Mouse (Mus musculus) heart, embryonic 14.5 days (tissue): ENCODE measurements around the gene Myo1b. TPM values are rescaled to one million over a fixed set of nuclear protein-coding genes. Genes with fewer than 3 reads are reported as not detected.

ENCODE experiments used
- ATAC-seq: fragments of 200-750 bp; cut with Nextera tagmentation; 2 replicates; pipeline ENCODE4 v1.8.0; 2017; ENCODE audit warnings: low read depth, moderate TSS enrichment; ENCODE audit not compliant: insufficient number of reproducible peaks, insufficient read depth, low FRiP score
- H3K27ac ChIP-seq, 2 experiments: fragments of 200-500 bp in 1 of 2; fragments of 300-500 bp in 1 of 2; sonication (generic) in 1 of 2; replicated peaks in 1 of 2; 2 replicates each; pipeline ENCODE4 v1.5.1; 2012 to 2014; ENCODE audit warnings: low read depth in 2 of 2, low read length in 2 of 2, control low read depth in 1 of 2, mild to moderate bottlenecking in 1 of 2, mixed read lengths in 1 of 2; ENCODE audit not compliant: control insufficient read depth in 1 of 2, insufficient read depth in 1 of 2
- H3K27me3 ChIP-seq: fragments of 300-500 bp; sonication (generic); 2 replicates; pipeline ENCODE4 v1.6.1; 2014; ENCODE audit warnings: mild to moderate bottlenecking, low read length, control low read depth; ENCODE audit not compliant: control insufficient read depth, insufficient read depth
- H3K36me3 ChIP-seq: fragments of 300-500 bp; sonication (generic); 2 replicates; pipeline ENCODE4 v1.6.1; 2014; ENCODE audit warnings: mild to moderate bottlenecking, control low read depth, low read length, mixed read lengths; ENCODE audit not compliant: control insufficient read depth, insufficient read depth
- H3K4me1 ChIP-seq, 2 experiments: fragments of 200-500 bp in 1 of 2; fragments of 300-500 bp in 1 of 2; sonication (generic) in 1 of 2; 2 replicates each; pipeline ENCODE4 v1.6.1; 2012 to 2014; ENCODE audit warnings: low read length in 2 of 2, control low read depth in 1 of 2, mixed read lengths in 1 of 2; ENCODE audit not compliant: control insufficient read depth in 2 of 2, insufficient read depth in 2 of 2
- H3K4me2 ChIP-seq: fragments of 300-500 bp; sonication (generic); 2 replicates; pipeline ENCODE4 v1.6.1; 2014; ENCODE audit warnings: mild to moderate bottlenecking, low read length
- H3K4me3 ChIP-seq, 2 experiments: fragments of 200-500 bp in 1 of 2; fragments of 300-500 bp in 1 of 2; sonication (generic) in 1 of 2; 2 replicates each; pipeline ENCODE4 v1.5.1; 2012 to 2014; ENCODE audit warnings: low read length in 2 of 2, mild to moderate bottlenecking in 2 of 2, control low read depth in 1 of 2, low read depth in 1 of 2, moderate library complexity in 1 of 2; ENCODE audit not compliant: control insufficient read depth in 1 of 2, insufficient read depth in 1 of 2
- H3K9ac ChIP-seq: fragments of 300-500 bp; sonication (generic); 2 replicates; pipeline ENCODE4 v1.6.1; 2014; ENCODE audit warnings: mild to moderate bottlenecking, low read length
- H3K9me3 ChIP-seq: fragments of 300-500 bp; sonication (generic); 2 replicates; pipeline ENCODE4 v1.6.1; 2016; ENCODE audit warnings: low read length, control low read depth; ENCODE audit not compliant: control insufficient read depth
- WGBS: fragments of 180-500 bp; shearing (Covaris S2); extraction: QIAGEN DNeasy Blood & Tissue Kit; methylation state at CpG from one replicate; pipeline ENCODE4 v1.1.7; 2014; 5-methylcytosine and 5-hydroxymethylcytosine counted together
- polyA plus RNA-seq: library from polyadenylated mRNA; unstranded; fragments of >200 nt; fragmentation: Nextera tagmentation; extraction: Ambion mirVana; gene quantifications from 2 replicates; pipeline ENCODE4 v1.2.1, GENCODE M21; 2014

Gene Myo1b
- polyA plus RNA-seq, 1 experiment from 2014 or later, result 39.5 TPM

DNA sequence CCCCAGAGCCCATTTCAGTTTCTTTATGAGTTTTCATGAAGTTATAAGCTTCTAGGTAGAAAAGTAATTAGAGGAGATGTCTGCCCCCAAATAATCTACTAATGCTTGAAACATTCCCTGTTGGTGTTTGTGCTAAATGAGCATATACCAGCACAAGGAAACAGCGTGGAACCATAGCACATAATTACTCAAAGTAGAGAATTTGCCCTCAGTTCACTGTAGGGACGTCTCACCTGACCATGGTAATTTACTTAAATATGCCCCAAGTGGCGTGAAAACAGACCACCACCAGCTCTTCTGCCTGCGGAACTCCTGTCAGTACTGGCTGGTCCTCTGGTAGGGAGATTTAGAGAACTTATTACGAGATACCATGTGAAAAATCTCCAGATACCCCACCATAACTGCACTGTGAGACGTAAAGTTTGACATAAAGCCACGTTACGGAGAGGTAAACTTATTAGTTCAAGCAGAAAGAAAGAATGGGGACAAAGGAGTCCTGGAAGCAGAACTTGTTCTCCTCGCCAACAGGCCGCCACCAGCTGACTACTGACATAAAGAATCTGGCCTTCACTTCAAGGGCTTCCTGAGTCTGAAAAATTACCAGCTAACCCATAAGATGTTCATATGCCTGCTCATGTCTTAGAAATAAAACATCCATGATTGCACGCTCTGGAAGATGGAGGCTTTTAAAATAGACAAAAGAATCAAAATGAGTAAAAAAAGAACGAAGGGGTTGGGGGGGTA, 111.4 kb downstream of the Myo1b start:
- Histone ChIP-seq H3K4me1 (no peaks in the 10 kb centered on the region), H3K4me2 (no peak overlapping the region), H3K36me3 (peaks cover 19% of the 10 kb centered on the region), H3K9me3 (no peaks in the 10 kb centered on the region), H3K27ac (no peak overlapping the region), H3K4me3 (no peak overlapping the region), H3K9ac (no peak overlapping the region), H3K27me3 (no peaks in the 10 kb centered on the region)
- no peak for ATAC-seq
- WGBS, result 86% methylated on average over 11 of the region's 12 CpGs

DNA sequence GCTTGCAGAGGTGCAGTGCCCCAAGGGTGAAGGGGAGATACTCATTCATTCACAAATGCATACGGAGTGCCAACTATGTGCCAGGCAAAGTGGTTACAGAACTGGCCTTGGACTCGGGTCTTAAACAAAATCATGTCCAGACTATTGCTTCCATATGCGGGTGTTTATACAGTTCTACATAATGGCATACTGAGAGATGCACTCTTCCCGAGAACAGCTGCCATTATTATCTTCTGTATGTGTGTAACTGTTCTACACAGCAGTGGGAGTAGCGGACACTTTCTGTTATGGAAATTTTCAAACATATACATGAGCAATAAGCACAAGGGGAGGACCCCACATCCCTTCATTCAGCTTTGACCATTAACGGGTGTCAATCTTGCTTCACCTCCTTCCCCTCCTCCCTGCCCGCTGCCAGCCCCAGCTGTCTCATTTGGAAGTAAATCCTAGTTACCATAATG, 117.8 kb downstream of the Myo1b start:
- H3K27ac ChIP-seq, result no peak overlapping the region
- no peak for ATAC-seq
- 83% methylated on average over 7 of the region's 7 CpGs for WGBS

DNA sequence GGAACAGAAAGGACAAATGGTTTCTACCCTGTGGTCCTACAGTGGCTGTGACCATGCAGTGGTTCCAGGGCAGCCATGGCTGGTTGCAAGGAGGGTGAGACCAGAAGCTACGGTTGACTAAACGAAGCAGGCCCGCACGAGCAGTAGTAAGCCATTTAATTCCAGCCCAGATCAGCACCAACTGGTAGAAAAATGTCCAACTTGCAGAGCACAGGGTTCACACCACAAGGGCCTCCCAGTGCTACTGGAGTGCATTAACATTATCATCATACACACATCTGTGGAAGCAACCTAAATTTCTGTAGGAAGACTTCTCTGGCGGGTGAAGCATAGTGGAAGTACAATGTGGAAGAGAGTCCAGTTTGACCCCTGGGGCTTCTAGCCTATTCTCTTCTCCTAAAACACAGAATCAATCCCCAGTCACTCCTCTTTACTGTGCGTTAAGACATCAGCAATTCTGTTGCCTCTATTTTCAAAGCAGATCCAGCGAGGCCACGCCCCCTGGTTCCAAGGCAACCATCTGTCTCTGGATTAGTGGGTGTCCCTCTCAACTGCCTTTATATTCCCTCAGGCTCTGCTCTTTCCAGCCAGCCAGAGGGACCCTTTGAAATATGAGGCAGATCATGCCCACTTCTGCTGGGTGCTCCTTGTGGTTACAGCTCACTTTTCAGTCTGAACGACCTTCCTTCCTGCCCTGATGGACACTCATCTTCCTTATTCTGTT, 120.1 kb downstream of the Myo1b start:
- peaks cover 68% of the 10 kb centered on the region for H3K36me3 ChIP-seq
- WGBS, result 82% methylated on average over 9 of the region's 9 CpGs

More for the DNA sequence above, 117.8 kb downstream of the Myo1b start:
- Histone ChIP-seq H3K4me3 (no peak overlapping the region), H3K36me3 (peaks cover 53% of the 10 kb centered on the region), H3K4me1 (no peaks in the 10 kb centered on the region), H3K4me2 (no peak overlapping the region), H3K27me3 (no peaks in the 10 kb centered on the region), H3K9ac (no peak overlapping the region), H3K9me3 (no peaks in the 10 kb centered on the region)

DNA sequence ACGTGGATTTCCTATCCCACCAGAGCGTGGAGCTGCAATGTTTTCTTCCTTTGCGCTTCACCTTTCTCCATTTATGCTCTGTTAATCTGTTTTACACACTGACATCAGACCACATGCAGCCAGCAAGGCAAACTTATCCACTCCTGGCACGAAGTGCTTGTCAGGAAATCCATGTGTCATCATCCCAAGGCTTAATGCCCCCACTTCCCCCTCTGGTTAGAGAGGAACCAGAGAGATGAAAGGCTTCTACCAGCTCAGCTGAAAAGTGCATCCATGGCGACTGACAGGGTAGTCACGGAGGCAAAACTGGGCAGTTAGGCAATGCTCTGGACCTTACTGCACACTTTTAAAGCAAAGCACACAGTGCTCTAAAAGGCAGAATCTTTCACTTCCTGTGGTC, 126.6 kb downstream of the Myo1b start:
- H3K4me1 ChIP-seq, result peaks cover 2 to 6% of the 10 kb centered on the region in 2 experiments; a peak in 2 of 4 replicates
- ATAC-seq, result no peak
- no peak overlapping the region for H3K4me3 ChIP-seq
- H3K36me3 ChIP-seq, result peaks cover 33% of the 10 kb centered on the region
- H3K4me2 ChIP-seq, result no peak overlapping the region
- WGBS, result 51% methylated on average over 6 of the region's 6 CpGs
- no peak overlapping the region for H3K27ac ChIP-seq
- no peaks in the 10 kb centered on the region for H3K27me3 ChIP-seq
- H3K9ac ChIP-seq, result no peak overlapping the region
- no peaks in the 10 kb centered on the region for H3K9me3 ChIP-seq

More for the DNA sequence above, 120.1 kb downstream of the Myo1b start:
- Histone ChIP-seq H3K9ac (no peak overlapping the region), H3K27me3 (no peaks in the 10 kb centered on the region), H3K4me2 (no peak overlapping the region), H3K27ac (no peak overlapping the region), H3K4me3 (no peak overlapping the region), H3K4me1 (no peaks in the 10 kb centered on the region), H3K9me3 (no peaks in the 10 kb centered on the region)
- no peak for ATAC-seq

DNA sequence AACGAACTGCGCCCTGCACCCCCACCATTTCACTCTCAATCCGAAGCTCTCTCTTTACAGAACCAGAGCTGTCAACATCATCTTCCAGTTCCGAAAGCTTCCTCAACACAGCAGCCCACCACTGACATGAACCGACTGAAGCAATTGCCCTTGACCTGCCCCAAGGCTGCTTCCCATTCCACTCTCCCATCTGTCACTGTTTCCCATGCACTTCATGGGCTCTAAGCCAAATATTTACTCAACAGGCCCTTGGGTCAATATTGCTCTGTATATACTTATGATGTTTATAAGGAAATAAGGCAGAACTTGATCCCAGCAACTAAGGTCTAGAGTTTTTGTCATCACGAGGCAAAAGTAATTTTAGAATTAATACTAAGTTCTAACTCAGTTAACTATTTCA, 133.8 kb downstream of the Myo1b start:
- H3K27me3 ChIP-seq, result no peaks in the 10 kb centered on the region
- no peak overlapping the region for H3K4me2 ChIP-seq
- H3K36me3 ChIP-seq, result peaks cover 30% of the 10 kb centered on the region
- no peak overlapping the region for H3K27ac ChIP-seq
- 69% methylated on average over 6 of the region's 6 CpGs for WGBS
- H3K9me3 ChIP-seq, result no peaks in the 10 kb centered on the region
- H3K4me3 ChIP-seq, result no peak overlapping the region
- ATAC-seq, result no peak
- H3K9ac ChIP-seq, result no peak overlapping the region
- H3K4me1 ChIP-seq, result peaks cover 0 to 2% of the 10 kb centered on the region in 2 experiments; a peak in 1 of 4 replicates

DNA sequence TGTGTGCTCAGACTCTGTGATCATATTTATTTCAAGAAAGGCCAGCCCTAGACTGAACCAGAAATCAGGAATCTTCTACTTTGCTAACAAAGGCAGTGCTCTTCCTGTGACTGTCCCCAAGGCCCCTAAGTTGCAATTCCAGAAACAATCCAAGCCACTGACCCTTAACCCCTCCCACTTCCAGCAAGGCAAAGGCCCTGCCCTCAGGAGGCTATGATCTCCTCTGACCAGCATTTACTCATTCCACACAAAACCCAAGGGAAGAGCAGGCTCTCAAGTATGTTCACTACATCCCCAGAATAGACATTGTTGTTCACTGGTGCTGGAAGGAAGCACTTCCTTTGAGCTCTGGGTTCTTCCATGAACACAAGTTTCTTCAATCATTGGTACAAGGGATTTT, 135.5 kb downstream of the Myo1b start:
- H3K4me1 ChIP-seq, result peaks cover 0 to 2% of the 10 kb centered on the region in 2 experiments; a peak in 1 of 4 replicates
- H3K4me3 ChIP-seq, result no peak overlapping the region
- H3K27me3 ChIP-seq, result no peaks in the 10 kb centered on the region
- H3K9ac ChIP-seq, result no peak overlapping the region
- ATAC-seq, result no peak
- no peaks in the 10 kb centered on the region for H3K9me3 ChIP-seq
- peaks cover 26% of the 10 kb centered on the region for H3K36me3 ChIP-seq
- peak overlapping the region in 1 of 2 experiments; percentile 42; a peak in 1 of 4 replicates for H3K27ac ChIP-seq
- no peak overlapping the region for H3K4me2 ChIP-seq

DNA sequence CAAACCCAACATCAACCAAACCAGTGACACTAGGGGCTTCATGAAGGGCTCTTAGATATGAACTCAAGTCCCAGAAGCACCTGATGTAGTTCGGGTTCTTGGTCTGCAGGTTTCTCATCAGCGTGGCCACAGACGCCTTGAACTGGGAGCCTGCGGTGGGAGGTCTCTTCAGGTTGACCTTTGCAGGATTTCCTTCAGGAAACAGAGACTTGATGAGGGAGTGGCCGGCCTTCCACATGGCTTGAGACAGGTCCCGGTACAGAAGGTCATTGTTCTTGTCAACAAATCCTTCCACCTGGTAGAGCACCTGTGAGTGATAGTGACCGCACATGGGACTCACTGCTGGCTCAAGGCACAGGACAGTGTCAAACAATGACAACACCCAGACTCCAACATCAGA, 137.6 kb downstream of the Myo1b start:
- H3K27me3 ChIP-seq, result no peaks in the 10 kb centered on the region
- 83% methylated on average over 7 of the region's 7 CpGs for WGBS
- ATAC-seq, result no peak
- H3K4me1 ChIP-seq, result peaks cover 0 to 2% of the 10 kb centered on the region in 2 experiments; a peak in 1 of 4 replicates
- H3K4me3 ChIP-seq, result no peak overlapping the region
- no peak overlapping the region for H3K27ac ChIP-seq
- H3K9ac ChIP-seq, result no peak overlapping the region
- peaks cover 41% of the 10 kb centered on the region for H3K36me3 ChIP-seq
- no peak overlapping the region for H3K4me2 ChIP-seq
- no peaks in the 10 kb centered on the region for H3K9me3 ChIP-seq
